Mouse (Mus musculus) embryonic facial prominence, embryonic 12.5 days (tissue): ENCODE data around the gene Pde8a. TPM values are rescaled to one million over a fixed set of nuclear protein-coding genes. Genes with fewer than 3 reads are reported as not detected.

Source experiments
- ATAC-seq: fragments of 200-750 bp; cut with Nextera tagmentation; 2 replicates; pipeline ENCODE4 v1.8.0; 2017; ENCODE audit not compliant: insufficient number of reproducible peaks, insufficient read depth, low FRiP score, low TSS enrichment
- H3K27ac ChIP-seq: fragments of 300-500 bp; sonication (generic); 2 replicates; pipeline ENCODE4 v1.5.1; 2016; ENCODE audit warnings: mild to moderate bottlenecking
- H3K27me3 ChIP-seq: fragments of 300-500 bp; sonication (generic); 2 replicates; pipeline ENCODE4 v1.6.1; 2016; ENCODE audit warnings: mild to moderate bottlenecking, moderate library complexity
- H3K36me3 ChIP-seq: fragments of 300-500 bp; sonication (generic); 2 replicates; pipeline ENCODE4 v1.6.1; 2016; ENCODE audit warnings: mild to moderate bottlenecking
- H3K4me1 ChIP-seq: fragments of 300-500 bp; sonication (generic); 2 replicates; pipeline ENCODE4 v1.6.1; 2016
- H3K4me2 ChIP-seq: fragments of 300-500 bp; sonication (generic); replicated peaks from 2 replicates; pipeline ENCODE4 v1.6.1; 2016; ENCODE audit warnings: mild to moderate bottlenecking, moderate library complexity
- H3K4me3 ChIP-seq: fragments of 300-500 bp; sonication (generic); 2 replicates; pipeline ENCODE4 v1.5.1; 2016; ENCODE audit warnings: mild to moderate bottlenecking
- H3K9ac ChIP-seq: fragments of 300-500 bp; sonication (generic); 2 replicates; pipeline ENCODE4 v1.6.1; 2016; ENCODE audit warnings: mild to moderate bottlenecking, moderate library complexity
- H3K9me3 ChIP-seq: fragments of 300-500 bp; sonication (generic); 2 replicates; pipeline ENCODE4 v1.6.1; 2016; ENCODE audit warnings: mild to moderate bottlenecking, moderate library complexity
- WGBS: fragments of 180-500 bp; shearing (Covaris S2); methylation state at CpG from one replicate; pipeline ENCODE4 v1.1.7; 2016; 5-methylcytosine and 5-hydroxymethylcytosine counted together
- polyA plus RNA-seq: library from polyadenylated mRNA; unstranded; fragments of >200 nt; fragmentation: Nextera tagmentation; extraction: Ambion mirVana; gene quantifications from 2 replicates; pipeline ENCODE4 v1.2.1, GENCODE M21; 2016

Pde8a gene
- polyA plus RNA-seq, 1 experiment from 2014 or later, result 5.7 TPM

GRCm38 (mm10) chr7:81342356-81343094, 129.1 kb downstream of the Pde8a start:
- Histone ChIP-seq H3K9ac (0 out of 2 replicates have a peak overlapping the region, but pooled peaks have one; percentile 100), H3K36me3 (peaks cover 60% of the 10 kb centered on the region), H3K4me3 (peak overlapping the region; percentile 99), H3K4me1 (peaks cover 17% of the 10 kb centered on the region), H3K27me3 (no peaks in the 10 kb centered on the region), H3K27ac (no peak overlapping the region), H3K4me2 (peak overlapping the region; percentile 97), H3K9me3 (no peaks in the 10 kb centered on the region)
- 64% methylated on average over 8 of the region's 8 CpGs for WGBS
- ATAC-seq, result no peak

- Histone ChIP-seq H3K36me3 (peaks cover 52% of the 10 kb centered on the region), H3K27me3 (no peaks in the 10 kb centered on the region), H3K4me2 (peak overlapping the region; percentile 97), H3K4me3 (peak overlapping the region; percentile 99), H3K27ac (no peak overlapping the region), H3K4me1 (peaks cover 17% of the 10 kb centered on the region), H3K9me3 (no peaks in the 10 kb centered on the region), H3K9ac (peak overlapping the region; percentile 100)
- WGBS, result 42% methylated on average over 8 of the region's 8 CpGs
- ATAC-seq, result no peak
Observed at GRCm38 (mm10) chr7:81343316-81343715, 129.9 kb downstream of the Pde8a start.

GRCm38 (mm10) chr7:81343831-81344230, 130.4 kb downstream of the Pde8a start:
- peaks cover 17% of the 10 kb centered on the region for H3K4me1 ChIP-seq
- H3K4me3 ChIP-seq, result peak overlapping the region; percentile 99
- H3K27me3 ChIP-seq, result no peaks in the 10 kb centered on the region
- peak overlapping the region; percentile 100 for H3K9ac ChIP-seq
- peak overlapping the region; percentile 97 for H3K4me2 ChIP-seq
- no peak overlapping the region for H3K27ac ChIP-seq
- ATAC-seq, result no peak
- no peaks in the 10 kb centered on the region for H3K9me3 ChIP-seq
- WGBS, result 13% methylated on average over 10 of the region's 10 CpGs
- peaks cover 47% of the 10 kb centered on the region for H3K36me3 ChIP-seq

- H3K27me3 ChIP-seq, result no peaks in the 10 kb centered on the region
- peaks cover 37% of the 10 kb centered on the region for H3K36me3 ChIP-seq
- H3K4me1 ChIP-seq, result peaks cover 17% of the 10 kb centered on the region
- peak; percentile 81 for ATAC-seq
- peak within 1 kb of the TSS; percentile 99 for H3K4me3 ChIP-seq
- peak within 1 kb of the TSS; percentile 97 for H3K4me2 ChIP-seq
- H3K27ac ChIP-seq, result peak within 1 kb of the TSS; percentile 92
- no peaks in the 10 kb centered on the region for H3K9me3 ChIP-seq
- peak within 1 kb of the TSS; percentile 100 for H3K9ac ChIP-seq
- under 1% methylated on average over 85 of the region's 85 CpGs for WGBS
Observed at GRCm38 (mm10) chr7:81344544-81345446, 131.4 kb downstream of the Pde8a start, which contains the start of gene Rps17. Gene Rps17 (minus strand): TSS chr7:81345254.

GRCm38 (mm10) chr7:81345447-81346170, 132.2 kb downstream of the Pde8a start:
- Histone ChIP-seq H3K36me3 (peaks cover 29% of the 10 kb centered on the region), H3K4me2 (peak overlapping the region; percentile 50), H3K9ac (peak overlapping the region; percentile 59), H3K4me1 (peaks cover 17% of the 10 kb centered on the region), H3K27me3 (no peaks in the 10 kb centered on the region), H3K27ac (no peak overlapping the region), H3K9me3 (no peaks in the 10 kb centered on the region), H3K4me3 (peak overlapping the region; percentile 99)
- ATAC-seq, result no peak
- 62% methylated on average over 15 of the region's 15 CpGs for WGBS

GRCm38 (mm10) chr7:81348206-81348605, 134.8 kb downstream of the Pde8a start:
- peaks cover 9% of the 10 kb centered on the region for H3K4me1 ChIP-seq
- H3K4me2 ChIP-seq, result no peak overlapping the region
- H3K27me3 ChIP-seq, result no peaks in the 10 kb centered on the region
- 71% methylated on average over 7 of the region's 7 CpGs for WGBS
- H3K9me3 ChIP-seq, result no peaks in the 10 kb centered on the region
- ATAC-seq, result no peak
- H3K4me3 ChIP-seq, result no peak overlapping the region
- H3K27ac ChIP-seq, result no peak overlapping the region
- H3K36me3 ChIP-seq, result peaks cover 3% of the 10 kb centered on the region
- no peak overlapping the region for H3K9ac ChIP-seq

GRCm38 (mm10) chr7:81351826-81352225, 138.4 kb downstream of the Pde8a start:
- Histone ChIP-seq H3K4me3 (no peak overlapping the region), H3K9ac (no peak overlapping the region), H3K4me1 (no peaks in the 10 kb centered on the region), H3K27ac (no peak overlapping the region), H3K36me3 (no peaks in the 10 kb centered on the region), H3K27me3 (no peaks in the 10 kb centered on the region), H3K9me3 (no peaks in the 10 kb centered on the region), H3K4me2 (no peak overlapping the region)
- 78% methylated on average over 4 of the region's 4 CpGs for WGBS
- ATAC-seq, result no peak

GRCm38 (mm10) chr7:81355746-81356145, 142.3 kb downstream of the Pde8a start:
- no peak overlapping the region for H3K4me3 ChIP-seq
- no peaks in the 10 kb centered on the region for H3K27me3 ChIP-seq
- no peaks in the 10 kb centered on the region for H3K36me3 ChIP-seq
- no peak overlapping the region for H3K9ac ChIP-seq
- H3K9me3 ChIP-seq, result no peaks in the 10 kb centered on the region
- 61% methylated on average over 7 of the region's 7 CpGs for WGBS
- ATAC-seq, result no peak
- H3K27ac ChIP-seq, result no peak overlapping the region
- no peak overlapping the region for H3K4me2 ChIP-seq
- H3K4me1 ChIP-seq, result no peaks in the 10 kb centered on the region

- no peaks in the 10 kb centered on the region for H3K4me1 ChIP-seq
- no peaks in the 10 kb centered on the region for H3K27me3 ChIP-seq
- H3K4me3 ChIP-seq, result no peak overlapping the region
- ATAC-seq, result no peak
- H3K4me2 ChIP-seq, result no peak overlapping the region
- H3K27ac ChIP-seq, result no peak overlapping the region
- no peaks in the 10 kb centered on the region for H3K36me3 ChIP-seq
- H3K9ac ChIP-seq, result no peak overlapping the region
- 89% methylated on average over 1 of the region's 1 CpGs for WGBS
- no peaks in the 10 kb centered on the region for H3K9me3 ChIP-seq
Observed at GRCm38 (mm10) chr7:81356360-81356759, 143.0 kb downstream of the Pde8a start.

- no peak for ATAC-seq
- Histone ChIP-seq H3K36me3 (no peaks in the 10 kb centered on the region), H3K4me3 (no peak overlapping the region), H3K27me3 (no peaks in the 10 kb centered on the region), H3K9ac (no peak overlapping the region), H3K4me1 (no peaks in the 10 kb centered on the region), H3K27ac (no peak overlapping the region), H3K9me3 (no peaks in the 10 kb centered on the region), H3K4me2 (no peak overlapping the region)
- 81% methylated on average over 7 of the region's 7 CpGs for WGBS
Observed at GRCm38 (mm10) chr7:81356975-81357374, 143.6 kb downstream of the Pde8a start.

- Histone ChIP-seq H3K27ac (no peak overlapping the region), H3K27me3 (no peaks in the 10 kb centered on the region), H3K4me2 (no peak overlapping the region), H3K9ac (no peak overlapping the region), H3K4me1 (0 out of 2 replicates have a peak, but pooled peaks cover 6% of the 10 kb centered on the region), H3K4me3 (no peak overlapping the region), H3K36me3 (no peaks in the 10 kb centered on the region), H3K9me3 (no peaks in the 10 kb centered on the region)
- ATAC-seq, result no peak
- 73% methylated on average over 3 of the region's 3 CpGs for WGBS
Observed at GRCm38 (mm10) chr7:81367946-81368345, 154.6 kb downstream of the Pde8a start.
